Mouse (Mus musculus) urinary bladder, postnatal 36 days (tissue): ENCODE results near the gene Actl7b.

Experiments
- DNase-seq, 2 experiments: peaks; one replicate each; pipeline ENCODE4 v3.0.0; 2022; ENCODE audit warnings: low spot score in 2 of 2, mixed read lengths in 1 of 2

Gene Actl7b

GRCm38 (mm10) chr4:56713155-56713554 is 28.1 kb downstream of the Actl7b start:
- DNase-seq = no peak

GRCm38 (mm10) chr4:56702234-56702633 is 39.0 kb downstream of the Actl7b start:
- DNase-seq = no peak

- no peak for DNase-seq
These were observed 42.6 kb downstream of the Actl7b start for GRCm38 (mm10) chr4:56698671-56699070.

GRCm38 (mm10) chr4:56696401-56696800 is 44.8 kb downstream of the Actl7b start:
- no peak for DNase-seq
